Mouse (Mus musculus): Measurements from ENCODE around the gene Hhat. TPM values are rescaled to one million over a fixed set of nuclear protein-coding genes. Genes with fewer than 3 reads are reported as not detected.

The Hhat gene
- polyA plus RNA-seq, 1 experiment = not detected

DNA sequence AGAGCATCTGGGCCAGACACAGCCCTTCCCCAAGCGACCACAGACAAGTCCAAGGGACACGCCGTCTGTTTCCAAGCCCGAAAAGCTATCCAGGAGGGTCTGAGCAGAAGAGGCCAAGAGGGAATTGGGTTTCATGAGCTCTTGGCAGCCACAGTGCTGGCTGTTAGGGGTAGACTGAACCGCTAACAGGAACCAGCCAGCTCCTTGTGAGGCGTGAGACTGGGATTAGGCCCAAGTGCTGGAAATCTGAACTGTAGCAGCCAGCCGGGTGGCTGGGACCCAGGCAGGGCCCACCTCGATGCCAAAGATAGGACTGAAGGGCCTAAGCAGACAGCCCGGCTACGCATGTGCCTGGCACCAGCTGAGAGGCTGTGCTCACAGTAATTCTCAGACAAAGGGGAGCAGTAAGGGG lies 18.1 kb upstream of the Hhat start:
- 59% methylated on average over 10 of the region's 10 CpGs for WGBS
- TF ChIP-seq CTCF (IDR thresholded peaks at IDR 0.05; ENCODE audit: insufficient read depth, low read depth, low read length) = no peak
- TF ChIP-seq POLR2A (IDR thresholded peaks at IDR 0.05; ENCODE audit: insufficient read depth, low read depth, low read length) = no peak
- H3K4me1 ChIP-seq (ENCODE audit: control insufficient read depth, insufficient read depth, low read length) = peaks cover 20% of the 10 kb centered on the region

DNA sequence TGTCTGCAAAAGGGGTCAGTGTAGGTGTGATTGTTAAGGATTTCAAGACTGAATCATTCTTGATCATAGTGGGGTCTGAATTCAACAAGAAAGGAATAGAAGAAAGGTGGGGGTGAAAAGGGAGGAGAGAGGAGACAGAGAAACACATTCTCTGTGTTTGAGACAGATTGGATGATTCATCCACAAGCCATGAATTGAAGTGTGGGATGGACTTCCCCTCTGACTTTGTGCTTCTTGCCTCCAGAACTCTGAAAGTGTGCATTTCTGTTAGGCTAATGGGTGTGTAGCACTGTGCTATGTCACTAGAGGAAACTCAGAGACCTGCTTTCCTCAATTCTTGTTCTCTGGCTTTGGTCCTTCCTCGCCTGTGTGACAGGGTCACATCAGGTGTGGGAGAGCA lies 15.2 kb upstream of the Hhat start:
- Histone ChIP-seq H3K4me3 (ENCODE audit: insufficient read depth, low read depth, low read length) (no peak overlapping the region), H3K27ac (ENCODE audit: insufficient read depth, low read depth, low read length) (no peak overlapping the region), H3K4me1 (ENCODE audit: control insufficient read depth, insufficient read depth, low read length) (peaks cover 14% of the 10 kb centered on the region)
- WGBS = 87% methylated on average over 1 of the region's 1 CpGs
- no peak for TF ChIP-seq CTCF (IDR thresholded peaks at IDR 0.05; ENCODE audit: insufficient read depth, low read depth, low read length)
- TF ChIP-seq POLR2A (IDR thresholded peaks at IDR 0.05; ENCODE audit: insufficient read depth, low read depth, low read length) = no peak

More for the DNA sequence above, 18.1 kb upstream of the Hhat start:
- Histone ChIP-seq H3K4me3 (ENCODE audit: insufficient read depth, low read depth, low read length) (no peak overlapping the region), H3K27ac (ENCODE audit: insufficient read depth, low read depth, low read length) (no peak overlapping the region)

DNA sequence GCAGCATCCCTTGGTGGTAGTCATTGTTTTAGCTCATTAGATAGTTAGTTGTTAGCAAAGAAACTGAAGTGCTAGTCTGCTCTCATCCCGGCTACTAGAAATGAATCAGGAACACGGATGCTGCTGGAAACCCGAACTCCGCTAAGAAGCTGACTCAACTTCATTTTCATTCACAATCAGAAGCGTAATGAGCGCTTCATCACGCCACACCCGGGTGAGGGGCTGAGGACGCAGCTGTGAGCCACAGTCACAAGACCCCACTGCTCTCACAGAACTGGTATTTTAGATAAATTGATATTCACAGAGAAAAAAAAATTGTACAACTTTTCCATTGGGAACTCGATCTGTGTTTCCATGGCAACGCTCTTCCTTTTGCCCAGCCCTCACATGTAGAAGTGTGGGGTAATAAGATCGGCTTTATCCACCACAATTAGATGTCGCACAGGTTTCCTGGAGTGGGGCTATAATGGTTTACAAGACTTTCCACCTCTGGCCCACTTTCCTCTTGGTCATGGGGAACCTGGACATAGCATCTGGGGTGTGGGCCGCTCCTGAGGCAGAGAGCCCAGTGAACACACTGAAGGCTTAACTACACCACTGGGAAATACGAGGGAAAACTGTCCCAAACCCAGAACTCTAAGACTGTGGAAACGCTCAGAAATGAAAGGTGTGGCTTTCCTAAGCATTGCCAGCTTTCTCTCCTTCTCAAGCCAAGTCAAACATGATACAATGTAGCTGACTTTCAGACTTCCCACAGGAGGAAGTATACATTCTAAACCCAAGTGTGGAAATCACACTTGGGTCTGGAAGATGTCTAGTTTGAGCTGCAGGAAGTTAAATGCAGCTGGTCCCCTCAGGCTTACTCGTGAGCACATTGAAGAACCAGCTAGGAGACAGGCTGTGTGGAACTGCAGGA lies 14.3 kb upstream of the Hhat start:
- TF ChIP-seq POLR2A (IDR thresholded peaks at IDR 0.05; ENCODE audit: insufficient read depth, low read depth, low read length) (no peak), CTCF (IDR thresholded peaks at IDR 0.05; ENCODE audit: insufficient read depth, low read depth, low read length) (no peak)
- H3K4me1 ChIP-seq (ENCODE audit: control insufficient read depth, insufficient read depth, low read length) = peaks cover 16% of the 10 kb centered on the region
- no peak overlapping the region for H3K4me3 ChIP-seq (ENCODE audit: insufficient read depth, low read depth, low read length)
- no peak overlapping the region for H3K27ac ChIP-seq (ENCODE audit: insufficient read depth, low read depth, low read length)
- 30% methylated on average over 17 of the region's 17 CpGs for WGBS

DNA sequence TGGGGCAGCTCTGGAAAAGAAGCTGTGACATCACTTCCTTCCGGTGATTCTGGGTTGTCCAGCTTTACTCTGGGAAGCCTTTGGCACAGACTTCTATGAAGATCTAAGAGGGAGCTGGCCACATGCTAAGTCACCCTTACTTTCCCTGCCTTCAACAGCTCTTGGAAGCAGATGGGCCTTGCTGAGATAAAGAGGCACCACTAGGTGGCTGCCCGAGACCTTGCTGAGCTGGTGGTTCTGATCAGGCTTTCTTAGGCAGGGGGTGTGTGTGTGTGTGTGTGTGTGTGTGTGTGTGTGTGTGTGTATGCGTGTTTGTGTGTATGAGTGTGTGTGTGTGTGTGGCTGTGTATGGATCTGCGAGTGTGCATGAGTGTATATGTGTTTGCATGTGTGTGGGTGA lies 13.4 kb upstream of the Hhat start:
- H3K27ac ChIP-seq (ENCODE audit: insufficient read depth, low read depth, low read length) = no peak overlapping the region
- TF ChIP-seq POLR2A (IDR thresholded peaks at IDR 0.05; ENCODE audit: insufficient read depth, low read depth, low read length) = no peak
- peak; percentile 77 for TF ChIP-seq CTCF (IDR thresholded peaks at IDR 0.05; ENCODE audit: insufficient read depth, low read depth, low read length)
- peaks cover 17% of the 10 kb centered on the region for H3K4me1 ChIP-seq (ENCODE audit: control insufficient read depth, insufficient read depth, low read length)
- WGBS = 19% methylated on average over 4 of the region's 4 CpGs
- H3K4me3 ChIP-seq (ENCODE audit: insufficient read depth, low read depth, low read length) = no peak overlapping the region

DNA sequence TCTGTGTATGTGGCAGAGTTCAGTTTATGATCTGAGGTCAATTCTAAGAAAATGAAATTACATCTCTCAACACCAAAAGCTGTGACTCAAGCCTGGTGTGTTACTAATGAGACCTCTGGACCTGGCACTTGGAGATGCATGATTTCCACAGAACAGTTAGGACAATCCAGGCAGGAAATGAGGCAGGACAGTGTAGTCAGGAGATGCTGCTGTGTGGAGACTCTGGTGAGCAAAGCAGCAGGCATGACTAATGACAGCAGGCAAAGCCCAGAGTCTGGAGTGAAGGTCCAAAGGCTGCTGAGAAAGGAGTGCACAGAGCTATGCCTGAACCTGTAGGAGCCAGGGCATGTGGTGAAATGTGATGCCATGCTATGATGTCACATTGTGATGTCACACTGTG lies 10.2 kb upstream of the Hhat start:
- no peak for TF ChIP-seq POLR2A (IDR thresholded peaks at IDR 0.05; ENCODE audit: insufficient read depth, low read depth, low read length)
- no peak for TF ChIP-seq CTCF (IDR thresholded peaks at IDR 0.05; ENCODE audit: insufficient read depth, low read depth, low read length)
- H3K27ac ChIP-seq (ENCODE audit: insufficient read depth, low read depth, low read length) = no peak overlapping the region
- H3K4me1 ChIP-seq (ENCODE audit: control insufficient read depth, insufficient read depth, low read length) = peaks cover 10% of the 10 kb centered on the region
- no peak overlapping the region for H3K4me3 ChIP-seq (ENCODE audit: insufficient read depth, low read depth, low read length)

DNA sequence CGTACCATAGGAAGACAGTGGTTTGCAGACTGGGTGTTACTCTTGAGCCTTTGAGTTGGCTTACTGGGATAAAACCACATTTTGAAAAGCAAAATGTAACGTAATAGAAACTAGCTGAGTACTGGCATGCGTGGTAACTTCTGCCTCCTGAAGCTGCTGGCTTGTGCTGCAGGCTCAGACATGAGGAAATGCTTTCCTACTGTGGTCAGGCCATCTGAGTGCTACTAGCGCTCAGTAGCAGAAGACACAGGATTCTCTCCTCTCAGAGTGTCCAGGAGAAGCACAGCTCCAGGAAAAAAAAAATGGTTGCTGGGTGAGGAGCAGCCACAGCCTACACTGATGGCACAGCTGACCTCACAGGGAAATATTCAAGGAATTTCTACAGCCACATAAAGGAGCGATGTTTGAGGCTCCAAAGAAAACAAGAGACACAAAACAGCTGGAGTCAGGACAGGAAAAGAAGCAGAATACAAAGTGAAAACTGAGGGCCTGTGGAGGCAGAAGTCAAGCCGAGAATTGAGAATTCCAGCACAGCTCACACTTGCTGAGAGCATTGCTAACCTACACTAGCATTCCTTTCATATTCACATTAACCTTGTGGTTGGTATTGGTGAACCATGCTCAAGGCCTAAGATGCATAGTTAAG lies 8.0 kb upstream of the Hhat start:
- H3K4me3 ChIP-seq (ENCODE audit: insufficient read depth, low read depth, low read length) = no peak overlapping the region
- no peak overlapping the region for H3K27ac ChIP-seq (ENCODE audit: insufficient read depth, low read depth, low read length)
- peaks cover 3% of the 10 kb centered on the region for H3K4me1 ChIP-seq (ENCODE audit: control insufficient read depth, insufficient read depth, low read length)
- TF ChIP-seq CTCF (IDR thresholded peaks at IDR 0.05; ENCODE audit: insufficient read depth, low read depth, low read length) = no peak
- no peak for TF ChIP-seq POLR2A (IDR thresholded peaks at IDR 0.05; ENCODE audit: insufficient read depth, low read depth, low read length)
- 66% methylated on average over 6 of the region's 6 CpGs for WGBS

DNA sequence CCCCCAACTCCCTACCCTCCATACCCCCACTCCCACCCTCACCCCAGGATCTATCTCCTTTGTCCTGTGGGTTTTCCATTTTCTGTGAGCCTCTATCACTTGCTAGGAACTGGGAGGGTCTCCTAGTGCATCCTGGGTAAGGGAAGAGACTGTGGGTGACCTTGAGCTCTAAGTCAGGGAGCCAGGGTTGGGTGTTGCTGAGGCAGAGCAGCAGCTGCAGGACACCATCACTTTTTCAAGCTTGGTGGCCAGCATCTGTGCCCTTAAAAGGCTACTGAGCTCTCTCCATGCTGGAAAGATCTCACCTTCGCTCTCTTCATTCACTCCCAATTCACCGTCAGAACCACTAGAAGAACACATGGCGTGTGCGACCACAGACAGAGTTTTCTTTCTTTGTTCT lies 7.2 kb upstream of the Hhat start:
- TF ChIP-seq POLR2A (IDR thresholded peaks at IDR 0.05; ENCODE audit: insufficient read depth, low read depth, low read length) (no peak), CTCF (IDR thresholded peaks at IDR 0.05; ENCODE audit: insufficient read depth, low read depth, low read length) (no peak)
- Histone ChIP-seq H3K27ac (ENCODE audit: insufficient read depth, low read depth, low read length) (no peak overlapping the region), H3K4me1 (ENCODE audit: control insufficient read depth, insufficient read depth, low read length) (peaks cover 3% of the 10 kb centered on the region), H3K4me3 (ENCODE audit: insufficient read depth, low read depth, low read length) (no peak overlapping the region)
- WGBS = 92% methylated on average over 4 of the region's 4 CpGs

DNA sequence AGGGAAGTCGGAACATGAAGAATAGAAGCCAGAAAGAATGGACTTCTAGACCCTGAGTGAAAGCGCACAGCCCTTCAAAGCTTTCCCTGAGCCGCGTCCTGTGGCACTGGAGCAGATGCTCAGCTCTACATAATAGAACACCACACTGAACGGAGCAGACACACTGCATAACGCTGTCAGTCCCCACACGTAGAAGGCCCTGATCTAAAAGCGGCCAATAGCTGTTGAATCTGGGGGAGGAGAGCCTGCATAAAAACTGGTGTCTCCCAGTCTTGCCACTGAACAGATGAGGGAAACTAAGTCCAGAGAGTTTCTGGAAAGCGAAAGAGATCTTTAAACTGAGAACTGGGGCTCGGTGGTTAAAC lies 911 bp downstream of the Hhat start:
- H3K27ac ChIP-seq (ENCODE audit: insufficient read depth, low read depth, low read length) = peak overlapping the region; percentile 82
- H3K4me1 ChIP-seq (ENCODE audit: control insufficient read depth, insufficient read depth, low read length) = peaks cover 3% of the 10 kb centered on the region
- H3K4me3 ChIP-seq (ENCODE audit: insufficient read depth, low read depth, low read length) = peak overlapping the region; percentile 62
- TF ChIP-seq CTCF (IDR thresholded peaks at IDR 0.05; ENCODE audit: insufficient read depth, low read depth, low read length) (no peak), POLR2A (IDR thresholded peaks at IDR 0.05; ENCODE audit: insufficient read depth, low read depth, low read length) (no peak)
- 3% methylated on average over 10 of the region's 10 CpGs for WGBS

DNA sequence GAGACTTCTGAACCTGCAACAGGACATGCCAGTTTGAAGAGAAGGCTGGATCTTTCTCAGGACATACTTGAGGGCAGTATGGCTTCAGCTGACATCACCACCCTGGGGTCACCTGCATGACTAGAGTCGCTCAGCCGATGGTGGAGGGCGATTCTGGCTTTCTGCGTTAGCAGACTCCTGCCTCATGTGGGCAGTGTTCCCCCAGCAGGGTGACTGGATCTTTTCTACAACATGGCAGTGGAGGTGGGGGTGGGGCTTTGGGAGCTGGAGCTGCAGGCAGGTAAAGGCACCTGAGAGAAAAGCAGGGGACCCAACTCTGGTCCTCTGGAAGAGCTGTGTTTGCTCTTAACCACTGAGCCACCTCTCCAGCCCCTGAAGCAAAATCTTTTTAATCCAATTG lies 5.5 kb downstream of the Hhat start:
- 50% methylated on average over 4 of the region's 4 CpGs for WGBS
- no peak for TF ChIP-seq CTCF (IDR thresholded peaks at IDR 0.05; ENCODE audit: insufficient read depth, low read depth, low read length)
- TF ChIP-seq POLR2A (IDR thresholded peaks at IDR 0.05; ENCODE audit: insufficient read depth, low read depth, low read length) = no peak
- no peak overlapping the region for H3K4me3 ChIP-seq (ENCODE audit: insufficient read depth, low read depth, low read length)
- H3K4me1 ChIP-seq (ENCODE audit: control insufficient read depth, insufficient read depth, low read length) = peaks cover 6% of the 10 kb centered on the region
- H3K27ac ChIP-seq (ENCODE audit: insufficient read depth, low read depth, low read length) = no peak overlapping the region

Data from olfactory bulb, adult 2 months (tissue).